Mouse (Mus musculus) hindbrain, embryonic 10.5 days (tissue): ENCODE data around the gene Dus2. TPM values are rescaled to one million over a fixed set of nuclear protein-coding genes. Genes with fewer than 3 reads are reported as not detected.
"Not testable (repeated sequence)": the region's sequence is repeated elsewhere in the genome, so short reads cannot be mapped to it uniquely, and the experiment has no call there.

ENCODE experiments used
- DNase-seq: peaks from one replicate; pipeline ENCODE4 v3.0.0-alpha.2; 2017; ENCODE audit warnings: low spot score
- H3K27ac ChIP-seq: fragments of 300-500 bp; sonication (generic); 2 replicates; pipeline ENCODE4 v1.5.1; 2016; ENCODE audit warnings: mild to moderate bottlenecking, moderate library complexity
- H3K27me3 ChIP-seq: fragments of 300-500 bp; sonication (generic); 2 replicates; pipeline ENCODE4 v1.6.1; 2016; ENCODE audit warnings: mild to moderate bottlenecking; ENCODE audit not compliant: poor library complexity, insufficient read depth, severe bottlenecking
- H3K36me3 ChIP-seq: fragments of 300-500 bp; sonication (generic); 2 replicates; pipeline ENCODE4 v1.6.1; 2016; ENCODE audit warnings: mild to moderate bottlenecking, moderate library complexity
- H3K4me1 ChIP-seq: fragments of 300-500 bp; sonication (generic); replicated peaks from 2 replicates; pipeline ENCODE4 v1.6.1; 2016; ENCODE audit warnings: mild to moderate bottlenecking
- H3K4me3 ChIP-seq: fragments of 300-500 bp; sonication (generic); 2 replicates; pipeline ENCODE4 v1.5.1; 2016; ENCODE audit warnings: mild to moderate bottlenecking, moderate library complexity
- H3K9me3 ChIP-seq: fragments of 300-500 bp; sonication (generic); 2 replicates; pipeline ENCODE4 v1.6.1; 2016; ENCODE audit warnings: mild to moderate bottlenecking, moderate library complexity
- WGBS: fragments of 180-500 bp; shearing (Covaris S2); methylation state at CpG from one replicate; pipeline ENCODE4 v1.1.7; 2016; 5-methylcytosine and 5-hydroxymethylcytosine counted together
- polyA plus RNA-seq: library from polyadenylated mRNA; unstranded; fragments of >200 nt; fragmentation: Nextera tagmentation; extraction: Ambion mirVana; gene quantifications from 2 replicates; pipeline ENCODE4 v1.2.1, GENCODE M21; 2016

The Dus2 gene
- polyA plus RNA-seq, 1 experiment from 2014 or later, result 21.1 TPM

DNA sequence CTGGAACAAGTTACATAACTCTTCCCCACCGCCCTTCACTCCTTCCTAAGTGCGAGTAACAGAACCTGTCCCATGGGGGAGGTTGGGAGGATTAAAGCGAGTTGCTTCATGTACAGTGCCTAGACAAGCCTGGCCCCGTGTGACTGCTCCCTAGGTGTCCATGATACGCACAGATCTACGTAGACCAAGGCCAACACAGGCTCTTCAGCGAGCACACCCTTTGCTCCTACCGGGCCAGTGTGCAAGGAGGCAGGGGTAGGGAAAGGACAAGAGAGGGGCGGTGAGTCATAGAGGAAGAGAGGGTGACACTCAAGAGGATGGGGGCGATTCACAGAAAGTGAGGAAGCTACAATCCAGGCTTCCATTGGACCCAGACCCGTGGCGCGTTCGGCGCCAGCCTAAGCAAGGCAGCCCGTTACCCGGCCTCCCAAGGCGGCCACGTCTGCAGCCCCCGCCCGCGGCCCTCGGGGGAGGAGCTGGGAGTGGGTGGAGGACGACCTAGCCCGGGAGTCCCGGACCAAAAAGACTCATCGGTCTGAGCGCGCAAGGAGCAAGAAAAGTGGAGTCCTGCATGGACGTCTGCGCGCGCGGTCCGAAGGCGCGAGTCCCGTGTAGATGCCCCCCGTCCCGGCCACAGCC is 25.8 kb upstream of the Dus2 start:
- WGBS, result 3% methylated on average over 40 of the region's 40 CpGs
- peak; percentile 47 for DNase-seq
- Histone ChIP-seq H3K27ac (peak overlapping the region; percentile 87), H3K36me3 (no peaks in the 10 kb centered on the region), H3K4me1 (peaks cover 33% of the 10 kb centered on the region), H3K27me3 (peaks cover 43% of the 10 kb centered on the region), H3K4me3 (peak overlapping the region; percentile 77), H3K9me3 (no peaks in the 10 kb centered on the region)

DNA sequence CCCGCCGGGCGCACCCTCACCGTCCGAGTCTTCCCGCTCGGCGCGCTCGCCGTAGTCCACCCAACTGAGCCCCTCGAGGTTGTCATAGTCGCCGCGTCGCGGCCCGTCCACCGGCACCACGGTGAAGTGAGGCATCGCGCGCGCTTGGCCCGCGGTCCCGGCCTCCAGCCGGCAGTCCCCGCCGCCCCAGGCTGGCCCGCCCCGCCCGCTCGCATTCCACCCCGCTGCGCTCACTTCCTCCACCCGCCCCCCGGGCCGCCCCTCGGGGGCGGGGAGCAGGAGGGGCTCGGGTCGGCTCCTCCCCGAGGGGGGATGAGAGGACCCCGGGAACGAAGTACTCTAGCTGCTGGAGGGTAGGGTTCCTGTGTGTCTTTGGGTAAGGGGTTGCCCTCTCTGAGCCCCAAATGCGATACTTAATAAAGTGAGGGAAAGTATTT is 25.2 kb upstream of the Dus2 start, which contains the start of gene Slc12a4:
Gene Slc12a4 (minus strand): TSS at position 193 of the 437 bp plus-strand sequence.
- H3K4me1 ChIP-seq, result peaks cover 33% of the 10 kb centered on the region
- under 1% methylated on average over 47 of the region's 47 CpGs for WGBS
- peak within 1 kb of the TSS; percentile 87 for H3K27ac ChIP-seq
- H3K36me3 ChIP-seq, result no peaks in the 10 kb centered on the region
- peaks cover 43% of the 10 kb centered on the region for H3K27me3 ChIP-seq
- no peaks in the 10 kb centered on the region for H3K9me3 ChIP-seq
- peak; percentile 80 for DNase-seq
- H3K4me3 ChIP-seq, result peak within 1 kb of the TSS; percentile 77

DNA sequence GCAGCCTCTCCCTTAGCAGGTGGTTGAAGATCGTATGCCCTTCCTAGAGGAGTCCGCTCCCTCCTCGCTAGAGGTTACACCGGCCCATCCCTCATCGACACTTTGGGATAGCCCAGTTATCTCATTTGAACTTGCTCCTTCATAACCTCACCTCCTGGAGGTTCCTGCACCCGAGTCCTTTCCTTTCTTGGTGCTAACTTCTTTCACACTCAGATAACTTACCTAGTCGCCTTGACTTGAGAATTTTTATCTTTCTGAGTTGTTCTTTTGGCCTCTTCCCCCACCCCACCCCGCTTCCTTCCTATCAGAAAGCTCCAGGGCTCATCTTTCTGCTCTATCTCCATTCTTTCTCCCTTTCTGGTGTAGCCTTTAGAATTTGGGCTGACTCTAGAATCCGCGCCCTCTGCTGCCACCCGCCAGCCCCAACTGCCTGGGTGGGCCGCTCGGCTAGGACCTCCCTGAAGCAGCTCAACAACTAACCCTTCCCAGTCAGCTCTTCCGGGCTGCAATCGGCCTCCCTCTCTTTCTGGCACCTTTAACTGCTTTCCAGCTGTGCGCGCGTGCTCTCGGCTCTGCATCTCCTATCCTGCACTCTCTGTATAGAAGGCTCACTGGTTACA is 24.3 kb upstream of the Dus2 start:
- DNase-seq, result peak; percentile 62
- peaks cover 33% of the 10 kb centered on the region for H3K4me1 ChIP-seq
- 7% methylated on average over 19 of the region's 19 CpGs for WGBS
- H3K27me3 ChIP-seq, result peaks cover 43% of the 10 kb centered on the region
- peak overlapping the region; percentile 77 for H3K4me3 ChIP-seq
- no peaks in the 10 kb centered on the region for H3K9me3 ChIP-seq
- H3K36me3 ChIP-seq, result no peaks in the 10 kb centered on the region
- H3K27ac ChIP-seq, result no peak overlapping the region

DNA sequence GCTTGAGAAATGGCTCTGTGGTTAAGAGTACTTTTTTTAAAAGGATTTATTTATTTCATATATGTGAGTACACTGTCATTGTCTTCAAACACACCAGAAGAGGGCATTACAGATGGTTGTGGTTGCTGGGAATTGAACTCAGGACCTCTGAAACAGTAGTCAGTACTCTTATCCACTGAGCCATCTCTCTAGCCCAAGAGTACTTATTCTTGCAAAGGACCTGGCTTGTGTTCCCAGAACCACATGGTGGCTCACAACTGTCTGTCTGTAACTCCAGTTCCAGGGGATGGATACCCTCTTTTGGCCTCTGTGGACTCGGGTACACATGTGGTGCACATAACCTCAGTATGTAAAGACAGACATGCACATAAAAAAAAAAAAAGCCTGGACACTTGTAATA is 21.8 kb upstream of the Dus2 start:
- DNase-seq, result no peak

DNA sequence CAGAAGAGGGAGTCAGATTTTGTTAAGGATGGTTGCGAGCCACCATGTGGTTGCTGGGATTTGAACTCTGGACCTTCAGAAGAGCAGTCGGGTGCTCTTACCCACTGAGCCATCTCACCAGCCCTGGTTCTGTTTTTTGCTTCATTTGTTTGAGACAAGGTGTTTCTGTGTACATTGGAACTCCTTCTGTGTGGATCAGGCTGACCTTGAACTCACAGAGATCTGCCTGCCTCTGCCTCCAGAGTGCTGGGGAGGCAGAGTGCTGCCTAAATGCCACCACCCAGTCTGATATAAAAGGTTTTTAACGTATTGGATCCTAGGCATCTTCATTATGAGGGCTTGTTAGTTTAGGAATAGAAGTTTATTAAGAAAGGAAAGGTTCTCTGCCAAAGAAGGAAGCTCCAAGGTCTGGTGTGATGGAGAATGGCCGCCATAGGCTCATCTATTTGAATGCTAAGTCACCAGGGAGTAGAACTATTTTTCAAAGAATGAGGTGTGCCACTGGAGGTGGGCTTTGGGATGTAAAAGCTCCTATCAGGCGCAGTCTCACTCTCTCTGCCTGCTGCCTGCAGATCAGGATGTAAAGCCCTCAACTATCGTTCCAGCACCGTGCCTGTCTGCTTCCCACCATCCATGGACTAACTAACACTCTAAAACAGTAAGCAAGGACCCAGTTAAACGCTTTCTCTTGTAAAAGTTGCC is 20.0 kb upstream of the Dus2 start:
- no peaks in the 10 kb centered on the region for H3K9me3 ChIP-seq
- 76% methylated on average over 8 of the region's 8 CpGs for WGBS

More for the DNA sequence above, 21.8 kb upstream of the Dus2 start:
- Histone ChIP-seq H3K4me1 (peaks cover 29% of the 10 kb centered on the region), H3K4me3 (no peak overlapping the region), H3K9me3 (no peaks in the 10 kb centered on the region), H3K27me3 (peaks cover 40% of the 10 kb centered on the region), H3K36me3 (no peaks in the 10 kb centered on the region), H3K27ac (no peak overlapping the region)
- WGBS, result 69% methylated on average over 1 of the region's 1 CpGs

GRCm38 (mm10) chr8:105975363-105975762 is 15.8 kb upstream of the Dus2 start:
- 62% methylated on average over 7 of the region's 7 CpGs for WGBS
- Histone ChIP-seq H3K27me3 (no peaks in the 10 kb centered on the region), H3K36me3 (no peaks in the 10 kb centered on the region), H3K9me3 (no peaks in the 10 kb centered on the region), H3K4me3 (no peak overlapping the region), H3K27ac (no peak overlapping the region), H3K4me1 (no peaks in the 10 kb centered on the region)
- DNase-seq, result no peak

More for the DNA sequence above, 20.0 kb upstream of the Dus2 start:
- H3K27me3 ChIP-seq, result peaks cover 22% of the 10 kb centered on the region
- H3K4me3 ChIP-seq, result no peak overlapping the region
- no peak overlapping the region for H3K27ac ChIP-seq
- no peaks in the 10 kb centered on the region for H3K36me3 ChIP-seq
- H3K4me1 ChIP-seq, result peaks cover 11% of the 10 kb centered on the region
- no peak for DNase-seq

DNA sequence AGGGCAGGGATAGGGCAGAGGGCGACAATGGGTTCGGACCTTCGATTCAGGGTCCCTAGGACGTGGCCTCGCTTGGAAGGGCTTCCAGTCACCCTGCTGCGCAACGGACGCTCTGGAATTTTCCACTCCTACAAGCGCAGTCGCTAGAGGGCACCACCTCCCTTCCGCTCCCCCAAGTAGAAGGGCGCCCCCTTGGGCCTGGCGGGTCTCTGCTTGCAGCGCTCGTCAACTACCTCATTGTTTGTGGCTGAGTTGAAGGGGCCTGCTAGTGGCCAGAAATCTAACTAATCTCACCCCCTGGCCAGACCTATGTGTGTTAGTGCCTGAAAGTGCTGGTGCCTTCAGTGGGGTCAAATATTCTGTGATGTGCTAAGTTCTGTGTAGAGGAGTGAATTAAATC is 11.8 kb upstream of the Dus2 start, which contains the start of gene Dpep3:
Gene Dpep3 (minus strand): TSS at position 105 of the 400 bp plus-strand sequence.
- Histone ChIP-seq H3K9me3 (no peaks in the 10 kb centered on the region), H3K4me3 (no peak within 1 kb of the TSS), H3K4me1 (no peaks in the 10 kb centered on the region), H3K27ac (no peak within 1 kb of the TSS), H3K36me3 (no peaks in the 10 kb centered on the region), H3K27me3 (no peaks in the 10 kb centered on the region)
- no peak for DNase-seq
- WGBS, result 92% methylated on average over 15 of the region's 15 CpGs

- Histone ChIP-seq H3K4me1 (no peaks in the 10 kb centered on the region), H3K27ac (no peak overlapping the region), H3K4me3 (no peak overlapping the region), H3K27me3 (no peaks in the 10 kb centered on the region), H3K9me3 (no peaks in the 10 kb centered on the region), H3K36me3 (no peaks in the 10 kb centered on the region)
- 81% methylated on average over 1 of the region's 1 CpGs for WGBS
- no peak for DNase-seq
Observed at GRCm38 (mm10) chr8:105981146-105981545, 10.0 kb upstream of the Dus2 start.

- not testable (repeated sequence) for H3K27me3 ChIP-seq, H3K27ac ChIP-seq, H3K9me3 ChIP-seq, H3K4me1 ChIP-seq, H3K36me3 ChIP-seq, H3K4me3 ChIP-seq, DNase-seq
- WGBS, result 86% methylated on average over 11 of the region's 11 CpGs
Observed at GRCm38 (mm10) chr8:105983406-105983805, 7.7 kb upstream of the Dus2 start.

DNA sequence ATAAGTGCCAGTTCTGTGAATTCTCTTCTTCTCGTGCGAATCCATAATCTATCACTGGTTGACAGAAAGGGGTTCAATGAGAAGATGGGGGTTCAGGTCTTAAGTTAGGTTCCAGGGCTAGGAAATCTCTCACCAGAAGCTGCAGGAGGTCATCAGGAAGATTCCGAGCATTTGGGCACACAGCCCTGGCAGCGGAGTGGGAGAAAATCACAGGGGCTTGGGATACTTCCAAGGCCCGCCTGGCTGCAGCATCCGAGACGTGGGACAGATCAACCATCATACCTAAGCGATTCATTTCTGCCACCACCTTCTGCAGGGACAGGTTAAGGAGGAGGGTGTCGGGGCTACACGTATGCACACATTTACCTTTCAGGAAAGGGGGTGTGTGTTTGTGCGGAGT is 2.6 kb upstream of the Dus2 start:
- Histone ChIP-seq H3K4me3 (no peak overlapping the region), H3K36me3 (no peaks in the 10 kb centered on the region), H3K27me3 (0 out of 2 replicates have a peak, but pooled peaks cover 3% of the 10 kb centered on the region), H3K4me1 (peaks cover 6% of the 10 kb centered on the region), H3K27ac (no peak overlapping the region), H3K9me3 (no peaks in the 10 kb centered on the region)
- DNase-seq, result no peak
- 92% methylated on average over 11 of the region's 11 CpGs for WGBS

- DNase-seq, result no peak
- WGBS, result 80% methylated on average over 2 of the region's 2 CpGs
- H3K4me3 ChIP-seq, result no peak overlapping the region
- H3K27ac ChIP-seq, result peak overlapping the region; percentile 73; the same call in 1 of the 2 replicates
- peaks cover 7% of the 10 kb centered on the region; the same call in 1 of the 2 replicates for H3K27me3 ChIP-seq
- H3K4me1 ChIP-seq, result peaks cover 6% of the 10 kb centered on the region
- no peaks in the 10 kb centered on the region for H3K36me3 ChIP-seq
- no peaks in the 10 kb centered on the region for H3K9me3 ChIP-seq
Observed at GRCm38 (mm10) chr8:105991546-105991945, 409 bp downstream of the Dus2 start.

GRCm38 (mm10) chr8:105992499-105992898 is 1.4 kb downstream of the Dus2 start:
- no peaks in the 10 kb centered on the region for H3K36me3 ChIP-seq
- no peak overlapping the region for H3K4me3 ChIP-seq
- no peak for DNase-seq
- H3K4me1 ChIP-seq, result peaks cover 6% of the 10 kb centered on the region
- WGBS, result 71% methylated on average over 5 of the region's 5 CpGs
- H3K27ac ChIP-seq, result no peak overlapping the region
- H3K9me3 ChIP-seq, result no peaks in the 10 kb centered on the region
- peaks cover 7% of the 10 kb centered on the region; the same call in 1 of the 2 replicates for H3K27me3 ChIP-seq

- Histone ChIP-seq H3K27ac (no peak overlapping the region), H3K27me3 (peaks cover 7% of the 10 kb centered on the region; the same call in 1 of the 2 replicates), H3K36me3 (no peaks in the 10 kb centered on the region), H3K4me1 (peaks cover 6% of the 10 kb centered on the region), H3K9me3 (no peaks in the 10 kb centered on the region), H3K4me3 (no peak overlapping the region)
- DNase-seq, result no peak
- WGBS, result 65% methylated on average over 4 of the region's 4 CpGs
Observed at GRCm38 (mm10) chr8:105993226-105993625, 2.1 kb downstream of the Dus2 start.
